Mouse (Mus musculus) neural tube, embryonic 11.5 days (tissue): Measurements from ENCODE around the gene Tor1b. TPM values are rescaled to one million over a fixed set of nuclear protein-coding genes. Genes with fewer than 3 reads are reported as not detected.
"Not testable (repeated sequence)": the region's sequence is repeated elsewhere in the genome, so short reads cannot be mapped to it uniquely, and the experiment has no call there.

Source experiments
- ATAC-seq: fragments of 200-750 bp; cut with Nextera tagmentation; 2 replicates; pipeline ENCODE4 v1.8.0; 2017; ENCODE audit warnings: moderate number of reproducible peaks, mild to moderate bottlenecking, moderate TSS enrichment, moderate library complexity; ENCODE audit not compliant: insufficient read depth, low FRiP score, low TSS enrichment
- DNase-seq: peaks from one replicate; pipeline ENCODE4 v3.0.0-alpha.2; 2015; ENCODE audit warnings: low spot score
- H3K27ac ChIP-seq: fragments of 300-500 bp; sonication (generic); 2 replicates; pipeline ENCODE4 v1.5.1; 2014; ENCODE audit warnings: low read depth, mild to moderate bottlenecking, low read length
- H3K27me3 ChIP-seq: fragments of 300-500 bp; sonication (generic); 2 replicates; pipeline ENCODE4 v1.6.1; 2014; ENCODE audit warnings: mild to moderate bottlenecking, low read length, mixed read lengths; ENCODE audit not compliant: control insufficient read depth, insufficient read depth
- H3K36me3 ChIP-seq: fragments of 300-500 bp; sonication (generic); 2 replicates; pipeline ENCODE4 v1.6.1; 2014; ENCODE audit warnings: mild to moderate bottlenecking, low read length, moderate library complexity, mixed read lengths; ENCODE audit not compliant: control insufficient read depth, insufficient read depth
- H3K4me1 ChIP-seq: fragments of 300-500 bp; sonication (generic); 2 replicates; pipeline ENCODE4 v1.6.1; 2014; ENCODE audit warnings: low read length, mixed read lengths; ENCODE audit not compliant: control insufficient read depth, insufficient read depth
- H3K4me2 ChIP-seq: fragments of 300-500 bp; sonication (generic); 2 replicates; pipeline ENCODE4 v1.6.1; 2014; ENCODE audit warnings: low read depth, mild to moderate bottlenecking, moderate library complexity
- H3K4me3 ChIP-seq: fragments of 300-500 bp; sonication (generic); 2 replicates; pipeline ENCODE4 v1.5.1; 2014; ENCODE audit warnings: low read depth, low read length
- H3K9ac ChIP-seq: fragments of 300-500 bp; sonication (generic); 2 replicates; pipeline ENCODE4 v1.6.1; 2014; ENCODE audit warnings: mild to moderate bottlenecking, low read length
- H3K9me3 ChIP-seq: fragments of 300-500 bp; sonication (generic); 2 replicates; pipeline ENCODE4 v1.6.1; 2016; ENCODE audit warnings: low read length; ENCODE audit not compliant: control insufficient read depth
- WGBS: fragments of 180-500 bp; shearing (Covaris S2); extraction: QIAGEN DNeasy Blood & Tissue Kit; methylation state at CpG from one replicate; pipeline ENCODE4 v1.1.7; 2014; 5-methylcytosine and 5-hydroxymethylcytosine counted together
- polyA plus RNA-seq: library from polyadenylated mRNA; unstranded; fragments of >200 nt; fragmentation: Nextera tagmentation; extraction: Ambion mirVana; gene quantifications from 2 replicates; pipeline ENCODE4 v1.2.1, GENCODE M21; 2014

The Tor1b gene
- polyA plus RNA-seq, 1 experiment from 2014 or later: 22.7 TPM

DNA sequence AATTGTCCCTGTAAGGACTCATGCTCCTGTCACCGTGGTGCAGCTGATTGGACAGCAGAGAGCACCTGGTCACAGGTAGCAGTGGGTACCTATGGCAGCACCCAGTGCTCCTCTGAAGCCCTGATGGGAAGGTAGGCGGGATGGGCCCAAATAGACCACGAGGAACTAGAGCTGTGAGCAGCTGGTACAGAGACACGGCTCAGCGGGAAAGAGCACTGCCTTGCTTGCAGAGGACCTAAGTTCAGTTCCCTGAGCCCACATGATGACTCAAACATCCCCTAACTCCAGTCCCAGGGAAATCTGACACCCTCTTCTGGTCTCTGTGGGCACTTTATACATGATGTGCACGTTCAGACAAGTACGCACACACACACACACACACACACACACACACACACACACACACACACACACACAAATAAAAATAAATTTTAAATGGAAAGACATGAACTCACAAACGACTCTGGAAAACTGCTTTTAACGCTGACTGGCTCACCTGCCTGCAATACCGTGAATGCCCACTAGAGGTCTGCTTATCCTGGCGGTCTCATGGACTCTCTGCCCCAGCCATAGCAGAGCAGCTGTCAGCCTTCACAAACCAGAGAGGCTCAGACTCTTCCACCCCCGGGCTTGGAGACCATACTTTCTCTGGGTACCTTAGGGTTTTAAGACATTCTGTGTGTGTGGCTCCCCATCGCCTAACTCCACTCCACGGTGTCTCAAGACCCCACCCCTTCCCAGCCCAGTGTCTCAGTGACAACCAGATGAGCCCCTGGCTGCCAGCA, 24.7 kb upstream of the Tor1b start:
- Histone ChIP-seq H3K27me3 (no peaks in the 10 kb centered on the region), H3K9ac (no peak overlapping the region), H3K4me2 (no peak overlapping the region), H3K27ac (no peak overlapping the region), H3K36me3 (no peaks in the 10 kb centered on the region), H3K4me3 (no peak overlapping the region), H3K9me3 (no peaks in the 10 kb centered on the region), H3K4me1 (no peaks in the 10 kb centered on the region)
- DNase-seq (peak; percentile 80), ATAC-seq (no peak)
- WGBS: 23% methylated on average over 14 of the region's 14 CpGs

DNA sequence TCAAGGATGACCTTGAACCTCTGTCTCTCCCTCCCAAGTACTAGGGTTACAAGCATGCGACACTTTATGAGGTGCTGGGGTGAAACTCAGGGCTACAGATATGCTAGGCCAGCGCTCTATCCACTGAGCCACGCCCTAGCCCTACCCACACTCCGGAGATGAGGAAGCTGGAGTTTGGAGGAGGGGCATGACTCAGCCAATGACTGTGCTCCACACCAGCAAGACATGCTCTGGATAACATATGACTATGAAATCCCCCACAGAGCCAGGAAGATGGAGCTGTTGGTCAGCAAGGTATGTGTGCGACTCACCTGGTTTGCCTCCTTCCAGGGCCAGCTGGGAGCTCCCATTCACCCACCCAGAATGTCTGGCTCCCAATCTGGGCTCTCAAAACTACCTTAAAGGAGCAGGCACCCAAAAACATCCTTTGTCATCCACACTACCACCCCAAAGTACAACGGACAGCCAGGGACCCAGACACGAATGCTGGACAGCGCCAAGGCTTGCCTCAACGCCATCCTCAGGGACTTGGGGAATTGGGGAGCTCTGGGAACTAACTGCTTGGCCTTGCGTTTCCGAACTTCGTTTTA, 23.8 kb upstream of the Tor1b start:
- ATAC-seq (no peak), DNase-seq (no peak)
- WGBS: 28% methylated on average over 12 of the region's 12 CpGs
- Histone ChIP-seq H3K4me1 (no peaks in the 10 kb centered on the region), H3K4me2 (peak overlapping the region; percentile 36), H3K4me3 (0 out of 2 replicates have a peak overlapping the region, but pooled peaks have one; percentile 0), H3K9me3 (no peaks in the 10 kb centered on the region), H3K27me3 (no peaks in the 10 kb centered on the region), H3K27ac (no peak overlapping the region), H3K36me3 (no peaks in the 10 kb centered on the region), H3K9ac (no peak overlapping the region)

DNA sequence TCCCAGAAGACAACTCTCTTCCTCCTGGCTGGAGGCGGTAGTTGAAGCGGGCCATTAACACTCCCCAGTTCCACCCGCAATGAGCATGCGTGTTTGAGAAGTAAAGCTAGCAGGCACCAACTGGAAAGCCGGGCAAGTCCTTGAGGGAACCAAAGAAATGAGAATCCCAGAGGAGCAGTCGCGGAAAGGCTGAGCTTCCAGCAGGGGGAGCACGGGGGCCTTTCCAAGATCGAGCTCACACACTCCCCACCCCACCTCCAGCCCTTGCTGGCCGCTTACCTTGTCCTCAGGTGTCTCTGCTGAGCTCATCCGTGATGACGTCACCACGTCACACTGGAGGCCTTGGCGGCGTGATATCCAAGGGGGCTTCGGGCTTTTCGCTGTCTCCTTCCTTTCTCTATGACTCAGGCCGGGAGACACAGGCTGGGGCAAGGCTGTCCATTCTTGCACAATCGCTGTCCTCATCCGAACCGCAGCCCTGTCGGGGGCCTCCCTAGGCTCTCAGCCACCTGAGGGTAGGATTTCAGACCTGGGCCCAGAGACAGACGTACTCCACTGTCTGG, 23.2 kb upstream of the Tor1b start, which contains the start of gene Ptges:
TSS of gene Ptges (minus strand) at position 381 of the 563 bp plus-strand sequence.
- peak within 1 kb of the TSS; percentile 36 for H3K4me2 ChIP-seq
- ATAC-seq (no peak), DNase-seq (peak; percentile 77)
- H3K9me3 ChIP-seq: no peaks in the 10 kb centered on the region
- WGBS: 5% methylated on average over 23 of the region's 23 CpGs
- H3K4me1 ChIP-seq: no peaks in the 10 kb centered on the region
- H3K4me3 ChIP-seq: 0 out of 2 replicates have a peak within 1 kb of the TSS, but pooled peaks have one; percentile 0
- H3K36me3 ChIP-seq: no peaks in the 10 kb centered on the region
- no peak within 1 kb of the TSS for H3K9ac ChIP-seq
- no peak within 1 kb of the TSS for H3K27ac ChIP-seq
- H3K27me3 ChIP-seq: no peaks in the 10 kb centered on the region

DNA sequence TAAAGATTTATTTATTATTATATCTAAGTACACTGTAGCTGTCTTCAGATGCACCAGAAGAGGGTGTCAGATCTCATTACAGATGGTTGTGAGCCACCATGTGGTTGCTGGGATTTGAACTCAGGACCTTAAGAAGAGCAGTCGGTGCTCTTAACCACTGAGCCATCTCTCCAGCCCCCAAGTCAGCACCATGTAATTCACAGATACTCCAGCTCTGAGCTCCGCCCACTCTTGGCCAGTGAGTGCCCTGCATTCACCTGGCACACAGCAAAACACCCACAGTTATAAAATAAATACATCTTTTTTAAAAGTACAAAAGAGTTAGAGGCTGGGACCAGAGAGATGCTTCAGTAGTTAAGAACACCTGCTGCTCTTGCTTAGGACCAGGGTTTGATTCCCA, 21.9 kb upstream of the Tor1b start:
- H3K27ac ChIP-seq, H3K4me3 ChIP-seq, H3K9me3 ChIP-seq, H3K9ac ChIP-seq, H3K4me1 ChIP-seq, H3K27me3 ChIP-seq, H3K4me2 ChIP-seq, ATAC-seq, DNase-seq, H3K36me3 ChIP-seq: not testable (repeated sequence)
- 89% methylated on average over 2 of the region's 2 CpGs for WGBS

DNA sequence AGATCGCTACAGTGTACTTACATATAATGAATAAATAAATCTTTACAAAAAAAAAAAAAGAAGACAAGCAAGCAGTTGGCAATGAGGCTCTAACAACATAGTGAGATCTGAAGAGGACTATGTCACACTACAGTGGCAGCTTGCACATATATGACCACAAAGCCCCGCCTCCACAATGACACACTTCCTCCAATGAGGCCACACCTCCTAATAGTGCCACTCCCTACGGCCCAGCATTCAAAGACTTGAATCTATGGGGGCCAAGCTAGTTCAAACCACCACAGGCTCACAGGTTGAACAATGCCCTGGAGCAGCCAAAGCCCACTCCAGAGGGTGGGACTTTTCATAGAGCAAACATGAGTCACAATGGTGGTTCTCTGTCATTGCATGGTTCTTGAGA, 20.8 kb upstream of the Tor1b start:
- WGBS: 80% methylated on average over 3 of the region's 3 CpGs
- ATAC-seq: no peak
- no peaks in the 10 kb centered on the region for H3K27me3 ChIP-seq
- H3K4me3 ChIP-seq: no peak overlapping the region
- H3K36me3 ChIP-seq: no peaks in the 10 kb centered on the region
- DNase-seq: no peak
- no peaks in the 10 kb centered on the region for H3K4me1 ChIP-seq
- H3K4me2 ChIP-seq: no peak overlapping the region
- H3K9me3 ChIP-seq: no peaks in the 10 kb centered on the region
- H3K9ac ChIP-seq: no peak overlapping the region
- no peak overlapping the region for H3K27ac ChIP-seq

DNA sequence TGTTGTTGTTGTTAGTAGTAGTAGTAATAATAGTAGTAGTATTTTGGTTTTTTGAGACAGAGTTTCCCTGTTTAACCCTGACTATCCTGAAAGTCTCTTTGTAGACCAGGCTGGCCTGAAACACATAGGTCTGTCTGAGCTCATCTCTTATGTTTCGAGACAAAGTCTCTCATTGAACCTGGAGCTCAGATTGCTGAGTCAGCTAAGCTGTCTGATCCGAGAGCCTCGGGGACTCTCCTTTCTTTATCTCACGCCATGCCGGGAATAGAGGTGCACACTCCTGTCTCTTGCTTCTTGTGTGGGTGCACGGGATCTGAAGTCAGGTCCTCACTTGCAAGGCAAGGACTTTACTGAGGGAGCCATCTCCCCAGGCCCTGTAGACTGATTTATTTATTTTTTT, 19.7 kb upstream of the Tor1b start:
- Histone ChIP-seq H3K4me1 (no peaks in the 10 kb centered on the region), H3K36me3 (no peaks in the 10 kb centered on the region), H3K9ac (no peak overlapping the region), H3K4me2 (no peak overlapping the region), H3K4me3 (no peak overlapping the region), H3K27ac (no peak overlapping the region), H3K9me3 (no peaks in the 10 kb centered on the region), H3K27me3 (no peaks in the 10 kb centered on the region)
- DNase-seq (no peak), ATAC-seq (no peak)
- WGBS: 79% methylated on average over 6 of the region's 6 CpGs

DNA sequence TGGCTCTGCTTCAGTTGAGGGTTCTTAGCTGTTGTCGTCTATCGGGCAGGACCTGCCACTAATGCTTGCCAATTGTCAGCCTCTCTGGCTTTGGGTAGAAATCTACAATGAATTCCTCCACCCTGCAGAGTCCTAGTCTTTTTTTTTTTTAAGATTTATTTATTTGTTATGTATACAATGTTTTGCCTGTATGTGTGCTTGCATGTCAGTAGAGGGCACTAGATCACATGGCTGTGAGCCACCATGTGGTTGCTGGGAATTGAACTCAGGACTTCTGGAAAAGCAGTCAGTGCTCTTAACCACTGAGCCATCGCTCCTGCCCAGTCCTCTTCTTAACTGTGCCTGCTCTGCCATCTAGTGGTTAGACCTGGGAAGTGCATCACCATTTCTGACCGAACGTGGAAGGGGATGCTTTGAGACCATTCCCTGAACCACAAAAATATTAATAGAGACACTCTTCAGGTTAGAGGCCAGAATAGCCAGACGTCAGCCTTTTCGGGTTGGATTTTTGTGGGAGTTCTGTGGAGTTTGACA, 18.8 kb upstream of the Tor1b start:
- H3K4me2 ChIP-seq: no peak overlapping the region
- H3K9me3 ChIP-seq: no peaks in the 10 kb centered on the region
- no peak overlapping the region for H3K9ac ChIP-seq
- DNase-seq (peak; percentile 80), ATAC-seq (no peak)
- H3K4me3 ChIP-seq: no peak overlapping the region
- H3K27ac ChIP-seq: no peak overlapping the region
- WGBS: 25% methylated on average over 7 of the region's 7 CpGs
- no peaks in the 10 kb centered on the region for H3K36me3 ChIP-seq
- H3K27me3 ChIP-seq: no peaks in the 10 kb centered on the region
- no peaks in the 10 kb centered on the region for H3K4me1 ChIP-seq

DNA sequence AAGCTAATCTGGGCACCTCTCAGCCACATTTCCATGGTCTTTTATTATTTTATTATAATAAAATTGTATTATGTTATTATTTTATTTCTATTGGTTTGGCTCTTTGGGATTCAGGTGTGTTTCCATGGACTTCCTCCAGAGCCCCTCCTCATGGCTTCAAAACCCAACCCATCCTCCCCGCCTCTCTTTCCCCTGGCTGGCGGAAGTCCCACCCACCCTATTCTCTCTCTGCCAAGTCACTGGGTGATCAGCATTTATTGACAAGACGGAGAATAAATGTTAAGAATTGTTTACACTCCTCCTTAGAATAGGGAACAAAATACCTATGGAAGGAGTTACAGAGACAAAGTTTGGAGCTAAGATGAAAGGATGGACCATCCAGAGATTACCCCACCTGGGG, 16.0 kb upstream of the Tor1b start:
- no peak overlapping the region for H3K4me2 ChIP-seq
- ATAC-seq (no peak), DNase-seq (no peak)
- 73% methylated on average over 3 of the region's 3 CpGs for WGBS
- no peaks in the 10 kb centered on the region for H3K9me3 ChIP-seq
- H3K27me3 ChIP-seq: no peaks in the 10 kb centered on the region
- no peak overlapping the region for H3K4me3 ChIP-seq
- H3K27ac ChIP-seq: no peak overlapping the region
- H3K9ac ChIP-seq: no peak overlapping the region
- no peaks in the 10 kb centered on the region for H3K36me3 ChIP-seq
- H3K4me1 ChIP-seq: no peaks in the 10 kb centered on the region
